In genomic region chr4:129324756-129325155, GRCm38 (mm10) we compare ENCODE assay signal across 21 mouse cellular contexts. TPM values are rescaled to one million over a fixed set of nuclear protein-coding genes. Genes with fewer than 3 reads are reported as not detected.
A peak's percentile ranks its signal among the peaks of the same experiment; 100 is the strongest.
DNase-seq lines count a peak whose midpoint lies in the region; ATAC-seq and TF ChIP-seq lines count a peak whose summit lies in the region.
"Had no signal": no experiment of that assay in that cellular context is flagged by ENCODE, and none has a peak within 500 bp of the region (broad histone marks: within the 10 kb centered on the region; RNA-seq: fewer than 3 reads in every experiment).

No protein-coding gene starts in this region.

- ATAC-seq in Patski = peak; percentile 44
- no peak for ATAC-seq in hindbrain, embryonic 11.5 days (ENCODE audit: low FRiP score)
- ATAC-seq: forebrain, embryonic 16.5 days; intestine, embryonic 16.5 days; liver, postnatal 0 days; midbrain, embryonic 13.5 days had no signal

- no peak overlapping the region for H3K4me2 ChIP-seq in hindbrain, embryonic 11.5 days (replicated peaks; ENCODE audit: low read depth, low read length)
- H3K4me2 ChIP-seq: heart, embryonic 11.5 days; hindbrain, embryonic 15.5 days; midbrain, embryonic 13.5 days; neural tube, embryonic 15.5 days; stomach, embryonic 15.5 days had no signal

- POLR2A ChIA-PET in Patski (lab: Charles Lee) = no interaction called here

- no peak overlapping the region for H3K9ac ChIP-seq in hindbrain, embryonic 11.5 days (ENCODE audit: low read depth, low read length)
- H3K9ac ChIP-seq: hindbrain, embryonic 15.5 days; liver, postnatal 0 days; midbrain, embryonic 13.5 days; neural tube, embryonic 15.5 days; stomach, embryonic 15.5 days had no signal

- no peak overlapping the region for H3K4me3 ChIP-seq in layer of hippocampus, adult 2 months
- H3K4me3 ChIP-seq in hindbrain, embryonic 11.5 days (ENCODE audit: low read depth, low read length) = no peak overlapping the region
- H3K4me3 ChIP-seq: erythroblast, embryonic 14.5 days; hindbrain, embryonic 15.5 days; midbrain, embryonic 13.5 days; neural tube, embryonic 15.5 days; stomach, embryonic 15.5 days had no signal

- H3K4me1 ChIP-seq in hindbrain, embryonic 11.5 days (replicated peaks; ENCODE audit: control insufficient read depth, insufficient read depth, low read length) = no peaks in the 10 kb centered on the region
- H3K4me1 ChIP-seq: hindbrain, embryonic 15.5 days; neural tube, embryonic 15.5 days; stomach, embryonic 15.5 days had no signal

- no peak for TF ChIP-seq CTCF in layer of hippocampus, adult 2 months (conservative IDR thresholded peaks at IDR 0.05)
- TF ChIP-seq CTCF in Patski (IDR thresholded peaks at IDR 0.05) = no peak

- no peaks in the 10 kb centered on the region for H3K27me3 ChIP-seq in Patski
- H3K27me3 ChIP-seq in hindbrain, embryonic 11.5 days (ENCODE audit: control insufficient read depth, insufficient read depth, low read length) = no peaks in the 10 kb centered on the region
- H3K27me3 ChIP-seq: hindbrain, embryonic 15.5 days; midbrain, embryonic 13.5 days; neural tube, embryonic 15.5 days; stomach, embryonic 15.5 days had no signal

- CTCF ChIA-PET in Patski (lab: Charles Lee) = interaction anchor here (1.1 to 1.9 kb wide), 4 partner anchors 10 to 27 kb away, joined by 3 to 7 read pairs (median 5); no protein-coding TSS in a partner anchor

- no peaks in the 10 kb centered on the region for H3K9me3 ChIP-seq in hindbrain, embryonic 11.5 days (ENCODE audit: control insufficient read depth, low read length)
- H3K9me3 ChIP-seq: hindbrain, embryonic 15.5 days; midbrain, embryonic 13.5 days; neural tube, embryonic 15.5 days; stomach, embryonic 15.5 days had no signal

- 92% methylated on average over 1 of the region's 1 CpGs for WGBS in hindbrain, embryonic 11.5 days

- in situ Hi-C loops in Patski (cut with MboI; ENCODE audit: low pct_unique_long_range_greater_than_20kb) = no loop called here

- peaks cover 8% of the 10 kb centered on the region for H3K36me3 ChIP-seq in hindbrain, embryonic 11.5 days (ENCODE audit: control insufficient read depth, insufficient read depth, low read length)

- DNase-seq in layer of hippocampus, adult 2 months (ENCODE audit: low spot score in 2 of 2) = peak in 1 of 2 experiments; percentile 23
- no peak for DNase-seq in layer of hippocampus, postnatal 36 days
- peak; percentile 33 to 40 for DNase-seq in right cerebral cortex, adult 2 months (ENCODE audit: low spot score in 2 of 2)
- DNase-seq in right cerebral cortex, postnatal 4 days = no peak
- DNase-seq in Patski (ENCODE audit: low read depth, low spot score) = no peak
- no peak for DNase-seq in hindbrain, embryonic 11.5 days (ENCODE audit: low spot score)
- no peak for DNase-seq in spleen, adult 12 weeks (ENCODE audit: low spot score)
- DNase-seq: cerebellum, adult 11-12 months; cerebellum, postnatal 25 days; gastrocnemius, postnatal 25 days; heart, postnatal 14 days; liver, postnatal 0 days; spleen, adult 18-20 months had no signal

- H3K27ac ChIP-seq in layer of hippocampus, adult 2 months = peak overlapping the region; percentile 58; the same call in 1 of the 2 replicates
- H3K27ac ChIP-seq in hindbrain, embryonic 11.5 days (ENCODE audit: low read depth, low read length) = no peak overlapping the region
- H3K27ac ChIP-seq: hindbrain, embryonic 15.5 days; midbrain, embryonic 13.5 days; neural tube, embryonic 15.5 days; stomach, embryonic 15.5 days had no signal

RNA-seq across cellular contexts. Expression of gene Rbbp4, which starts 10.4 kb away (rescaled TPM):
- 100 to 1,000 TPM; 117 to 130 TPM for total RNA-seq in layer of hippocampus, adult 2 months (2021)
- total RNA-seq in layer of hippocampus, postnatal 36 days (2021) = 100 to 1,000 TPM; 123 to 129 TPM
- 150 TPM for polyA plus RNA-seq in Patski (2021)
- polyA plus RNA-seq in hindbrain, embryonic 11.5 days (2014; fragmentation: Nextera tagmentation; extraction: Ambion mirVana) = 505 and 518 TPM in 2 replicates

RNA-seq across cellular contexts. Expression of gene Zbtb8os, which starts 10.7 kb away (rescaled TPM):
- total RNA-seq in layer of hippocampus, adult 2 months (2021) = 10 to 100 TPM; 31.8 to 32.3 TPM
- 10 to 100 TPM; 29.4 to 35.8 TPM for total RNA-seq in layer of hippocampus, postnatal 36 days (2021)
- 68.4 TPM for polyA plus RNA-seq in Patski (2021)
- 42.7 and 45.2 TPM in 2 replicates for polyA plus RNA-seq in hindbrain, embryonic 11.5 days (2014; fragmentation: Nextera tagmentation; extraction: Ambion mirVana)

RNA-seq across cellular contexts. Expression of gene Sync, which starts 37.3 kb away (rescaled TPM):
- 1 to 10 TPM in 1 of 2 experiments, under 1 TPM in 1; 0.98 to 1.1 TPM for total RNA-seq in layer of hippocampus, adult 2 months (2021)
- total RNA-seq in layer of hippocampus, postnatal 36 days (2021) = 1 to 10 TPM in 1 of 2 experiments, under 1 TPM in 1; 0.56 to 1.1 TPM
- 4.9 TPM for polyA plus RNA-seq in Patski (2021)
- polyA plus RNA-seq in hindbrain, embryonic 11.5 days (2014; fragmentation: Nextera tagmentation; extraction: Ambion mirVana) = 0.56 and 0.99 TPM in 2 replicates
- polyA plus RNA-seq: erythroblast, embryonic 14.5 days; liver, postnatal 0 days had no signal

RNA-seq across cellular contexts. Expression of gene Zbtb8a, which starts 53.2 kb away (rescaled TPM):
- total RNA-seq in layer of hippocampus, adult 2 months (2021) = 1 to 10 TPM; 4.1 TPM
- 1 to 10 TPM; 3.0 to 4.1 TPM for total RNA-seq in layer of hippocampus, postnatal 36 days (2021)
- 3.3 TPM for polyA plus RNA-seq in Patski (2021)
- polyA plus RNA-seq in hindbrain, embryonic 11.5 days (2014; fragmentation: Nextera tagmentation; extraction: Ambion mirVana) = 8.1 and 11.5 TPM in 2 replicates

Comparison
In these comparisons a context has a peak if more than half of its experiments do, and no peak if none do; other contexts are left out.
1. DNase-seq: peak in right cerebral cortex, adult 2 months (2 of 2); none in layer of hippocampus, postnatal 36 days (0 of 2), right cerebral cortex, postnatal 4 days (single experiment), Patski (single experiment), hindbrain, embryonic 11.5 days (single experiment) and spleen, adult 12 weeks (single experiment).